Mouse (Mus musculus) midbrain, postnatal 0 days (tissue): Measurements from ENCODE around the gene Rps15. TPM values are rescaled to one million over a fixed set of nuclear protein-coding genes. Genes with fewer than 3 reads are reported as not detected.
A peak's percentile ranks its signal among the peaks of the same experiment; 100 is the strongest.

Experiments
- ATAC-seq: fragments of 200-750 bp; cut with Nextera tagmentation; 2 replicates; pipeline ENCODE4 v1.8.0; 2017; ENCODE audit warnings: moderate number of reproducible peaks, mild to moderate bottlenecking, moderate TSS enrichment, moderate library complexity; ENCODE audit not compliant: low FRiP score
- DNase-seq: peaks from one replicate; pipeline ENCODE4 v3.0.0-alpha.2; 2015; ENCODE audit warnings: low spot score
- H3K27ac ChIP-seq: fragments of 300-500 bp; sonication (generic); 2 replicates; pipeline ENCODE4 v1.5.1; 2014; ENCODE audit warnings: low read depth, mild to moderate bottlenecking, low read length, mixed read lengths
- H3K27me3 ChIP-seq: fragments of 300-500 bp; sonication (generic); 2 replicates; pipeline ENCODE4 v1.6.1; 2014; ENCODE audit warnings: low read length, control low read depth, mixed read lengths; ENCODE audit not compliant: insufficient read depth
- H3K36me3 ChIP-seq: fragments of 300-500 bp; sonication (generic); 2 replicates; pipeline ENCODE4 v1.6.1; 2014; ENCODE audit warnings: low read length, control low read depth, mixed read lengths; ENCODE audit not compliant: insufficient read depth
- H3K4me1 ChIP-seq: fragments of 300-500 bp; sonication (generic); 2 replicates; pipeline ENCODE4 v1.6.1; 2014; ENCODE audit warnings: mild to moderate bottlenecking, control low read depth, antibody characterized with exemption, low read length, mixed read lengths; ENCODE audit not compliant: insufficient read depth
- H3K4me2 ChIP-seq: fragments of 300-500 bp; sonication (generic); 2 replicates; pipeline ENCODE4 v1.6.1; 2014; ENCODE audit warnings: low read depth, mild to moderate bottlenecking, low read length, mixed read lengths; ENCODE audit not compliant: poor library complexity, severe bottlenecking
- H3K4me3 ChIP-seq: fragments of 300-500 bp; sonication (generic); 2 replicates; pipeline ENCODE4 v1.5.1; 2014; ENCODE audit warnings: low read depth, mild to moderate bottlenecking, low read length, moderate library complexity
- H3K9ac ChIP-seq: fragments of 300-500 bp; sonication (generic); replicated peaks from 2 replicates; pipeline ENCODE4 v1.6.1; 2014; ENCODE audit warnings: mild to moderate bottlenecking, low read length, moderate library complexity, mixed read lengths; ENCODE audit not compliant: poor library complexity, severe bottlenecking
- H3K9me3 ChIP-seq: fragments of 300-500 bp; sonication (generic); 2 replicates; pipeline ENCODE4 v1.6.1; 2016; ENCODE audit warnings: low read length, control low read depth
- CTCF ChIP-seq: IDR thresholded peaks from 2 replicates; pipeline ENCODE4 v1.5.1; 2016; ENCODE audit warnings: antibody characterized with exemption, mild to moderate bottlenecking
- WGBS: fragments of 180-500 bp; shearing (Covaris S2); extraction: QIAGEN DNeasy Blood & Tissue Kit; methylation state at CpG from one replicate; pipeline ENCODE4 v1.1.7; 2014; 5-methylcytosine and 5-hydroxymethylcytosine counted together
- polyA plus RNA-seq: library from polyadenylated mRNA; unstranded; fragments of >200 nt; fragmentation: Nextera tagmentation; extraction: Ambion mirVana; gene quantifications from 2 replicates; pipeline ENCODE4 v1.2.1, GENCODE M21; 2015
- total RNA-seq: library from RNA; depleted of rRNA; stranded (reverse); fragments of >200 nt; gene quantifications from 2 replicates; pipeline ENCODE4 v1.2.3, GENCODE M21; 2014

Gene Rps15
- total and polyA plus RNA-seq, 2 experiments from 2014 or later, result 633 to 1,162 TPM

GRCm38 (mm10) chr10:80313627-80314201 is 21.5 kb downstream of the Rps15 start:
- 68% methylated on average over 20 of the region's 20 CpGs for WGBS
- Histone ChIP-seq H3K4me3 (no peak overlapping the region), H3K9ac (no peak overlapping the region), H3K27me3 (no peaks in the 10 kb centered on the region), H3K4me2 (no peak overlapping the region), H3K27ac (no peak overlapping the region), H3K4me1 (no peaks in the 10 kb centered on the region), H3K9me3 (no peaks in the 10 kb centered on the region), H3K36me3 (peaks cover 82% of the 10 kb centered on the region)
- TF ChIP-seq CTCF, result no peak
- DNase-seq (no peak), ATAC-seq (no peak)

- H3K27ac ChIP-seq, result 0 out of 2 replicates have a peak overlapping the region, but pooled peaks have one; percentile 18
Observed at GRCm38 (mm10) chr10:80314494-80315001, 22.3 kb downstream of the Rps15 start.

GRCm38 (mm10) chr10:80315315-80315714 is 23.1 kb downstream of the Rps15 start:
- Histone ChIP-seq H3K27me3 (no peaks in the 10 kb centered on the region), H3K4me3 (no peak overlapping the region), H3K9ac (no peak overlapping the region), H3K4me1 (peaks cover 3% of the 10 kb centered on the region), H3K9me3 (no peaks in the 10 kb centered on the region), H3K4me2 (no peak overlapping the region), H3K36me3 (peaks cover 72% of the 10 kb centered on the region), H3K27ac (no peak overlapping the region)
- WGBS, result 56% methylated on average over 27 of the region's 27 CpGs
- ATAC-seq (no peak), DNase-seq (no peak)
- no peak for TF ChIP-seq CTCF

More at GRCm38 (mm10) chr10:80314494-80315001, 22.3 kb downstream of the Rps15 start:
- Histone ChIP-seq H3K4me1 (peaks cover under 1% of the 10 kb centered on the region), H3K4me3 (no peak overlapping the region), H3K9me3 (no peaks in the 10 kb centered on the region), H3K4me2 (no peak overlapping the region), H3K9ac (no peak overlapping the region), H3K36me3 (peaks cover 74% of the 10 kb centered on the region), H3K27me3 (no peaks in the 10 kb centered on the region)
- 63% methylated on average over 16 of the region's 16 CpGs for WGBS
- no peak for ATAC-seq
- no peak for DNase-seq
- no peak for TF ChIP-seq CTCF

- Histone ChIP-seq H3K9me3 (no peaks in the 10 kb centered on the region), H3K27me3 (no peaks in the 10 kb centered on the region), H3K9ac (no peak overlapping the region), H3K4me1 (peaks cover 3% of the 10 kb centered on the region), H3K4me2 (no peak overlapping the region), H3K4me3 (no peak overlapping the region), H3K36me3 (peaks cover 62% of the 10 kb centered on the region), H3K27ac (no peak overlapping the region)
- no peak for ATAC-seq
- DNase-seq, result no peak
- TF ChIP-seq CTCF, result no peak
- WGBS, result 41% methylated on average over 11 of the region's 11 CpGs
Observed at GRCm38 (mm10) chr10:80316359-80316781, 24.1 kb downstream of the Rps15 start.

- peaks cover 3% of the 10 kb centered on the region for H3K4me1 ChIP-seq
- no peak for TF ChIP-seq CTCF
- H3K9ac ChIP-seq, result no peak overlapping the region
- H3K9me3 ChIP-seq, result no peaks in the 10 kb centered on the region
- H3K27ac ChIP-seq, result 0 out of 2 replicates have a peak overlapping the region, but pooled peaks have one; percentile 12
- H3K4me3 ChIP-seq, result no peak overlapping the region
- no peak for ATAC-seq
- peaks cover 55% of the 10 kb centered on the region for H3K36me3 ChIP-seq
- WGBS, result 59% methylated on average over 10 of the region's 10 CpGs
- no peak for DNase-seq
- no peaks in the 10 kb centered on the region for H3K27me3 ChIP-seq
- no peak overlapping the region for H3K4me2 ChIP-seq
Observed at GRCm38 (mm10) chr10:80317011-80317410, 24.8 kb downstream of the Rps15 start.

GRCm38 (mm10) chr10:80320340-80320760 is 28.1 kb downstream of the Rps15 start, which contains the start of gene 2310011J03Rik:
TSS of gene 2310011J03Rik (minus strand) at chr10:80320537.
- ATAC-seq, result peak; percentile 44
- H3K4me3 ChIP-seq, result peak within 1 kb of the TSS; percentile 55
- peaks cover 23% of the 10 kb centered on the region for H3K36me3 ChIP-seq
- WGBS, result under 1% methylated on average over 34 of the region's 34 CpGs
- DNase-seq, result peak; percentile 93
- H3K4me1 ChIP-seq, result peaks cover 7% of the 10 kb centered on the region
- H3K9me3 ChIP-seq, result no peaks in the 10 kb centered on the region
- H3K4me2 ChIP-seq, result peak within 1 kb of the TSS; percentile 93
- H3K27me3 ChIP-seq, result no peaks in the 10 kb centered on the region
- peak within 1 kb of the TSS; percentile 62 for H3K27ac ChIP-seq
- TF ChIP-seq CTCF, result no peak
- peak within 1 kb of the TSS; percentile 75 for H3K9ac ChIP-seq
